Mouse (Mus musculus): Measurements from ENCODE around the gene Cutc. TPM values are rescaled to one million over a fixed set of nuclear protein-coding genes. Genes with fewer than 3 reads are reported as not detected.

Gene Cutc
- total and polyA plus RNA-seq, 3 experiments, result 8.6 to 15.0 (median 12.1) TPM

GRCm38 (mm10) chr19:43777308-43777707, 24.5 kb downstream of the Cutc start:
- 74% methylated on average over 2 of the region's 2 CpGs for WGBS
- H3K27ac ChIP-seq, result no peak overlapping the region

DNA sequence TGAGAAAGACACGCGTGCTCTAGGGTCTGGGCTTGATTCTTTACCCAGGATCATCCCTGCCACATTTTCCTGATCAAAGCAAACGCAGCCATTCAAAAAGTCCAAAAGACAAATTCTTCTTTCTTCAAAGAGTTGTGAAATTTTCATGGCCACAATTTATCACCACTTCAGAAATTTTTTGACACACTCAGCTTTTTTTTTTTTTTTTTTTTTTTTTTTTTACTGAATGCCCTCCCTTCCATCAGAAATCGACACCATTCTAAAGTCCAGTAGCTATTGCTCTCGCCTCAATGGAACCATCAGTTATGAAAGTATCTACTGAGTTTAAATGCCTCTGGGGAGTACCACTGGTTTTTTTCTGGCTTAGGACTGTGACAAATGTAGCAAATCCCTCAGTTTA, 27.6 kb downstream of the Cutc start:
- TF ChIP-seq CTCF (IDR thresholded peaks at IDR 0.05) (no peak), POLR2A (IDR thresholded peaks at IDR 0.05; ENCODE audit: insufficient read depth, low read depth, low read length) (no peak), EP300 (IDR thresholded peaks at IDR 0.05; ENCODE audit: insufficient read depth, low read depth, low read length) (no peak)
- no peak overlapping the region for H3K4me3 ChIP-seq

More at GRCm38 (mm10) chr19:43777308-43777707, 24.5 kb downstream of the Cutc start:
- Histone ChIP-seq H3K79me2 (replicated peaks; ENCODE audit: control insufficient read depth, insufficient read depth, low read length) (no peaks in the 10 kb centered on the region), H3K27me3 (ENCODE audit: control insufficient read depth, insufficient read depth, low read length) (no peaks in the 10 kb centered on the region), H3K36me3 (ENCODE audit: control insufficient read depth, insufficient read depth, low read length) (no peaks in the 10 kb centered on the region), H3K9ac (ENCODE audit: low read depth, low read length) (no peak overlapping the region), H3K4me3 (no peak overlapping the region), H3K4me1 (ENCODE audit: control insufficient read depth, insufficient read depth, low read length) (no peaks in the 10 kb centered on the region)
- TF ChIP-seq CTCF (IDR thresholded peaks at IDR 0.05), result no peak
- intact Hi-C loops (cut with DNase I), result no loop called here
- no peak for DNase-seq

GRCm38 (mm10) chr19:43781980-43782379, 29.2 kb downstream of the Cutc start, which contains the start of gene Abcc2:
Gene Abcc2 (plus strand): TSS chr19:43782192.
- no peak for DNase-seq
- intact Hi-C loops (cut with DNase I), result no loop called here

More for the DNA sequence above, 27.6 kb downstream of the Cutc start:
- WGBS, result 59% methylated on average over 5 of the region's 5 CpGs
- Histone ChIP-seq H3K27me3 (ENCODE audit: control insufficient read depth, insufficient read depth, low read length) (no peaks in the 10 kb centered on the region), H3K27ac (no peak overlapping the region), H3K9ac (ENCODE audit: low read depth, low read length) (no peak overlapping the region), H3K79me2 (replicated peaks; ENCODE audit: control insufficient read depth, insufficient read depth, low read length) (no peaks in the 10 kb centered on the region), H3K4me1 (ENCODE audit: control insufficient read depth, insufficient read depth, low read length) (no peaks in the 10 kb centered on the region), H3K36me3 (ENCODE audit: control insufficient read depth, insufficient read depth, low read length) (no peaks in the 10 kb centered on the region)
- no peak for DNase-seq
- intact Hi-C loops (cut with DNase I), result no loop called here

GRCm38 (mm10) chr19:43784761-43785160, 32.0 kb downstream of the Cutc start:
- no peak overlapping the region for H3K27ac ChIP-seq
- no peak overlapping the region for H3K4me3 ChIP-seq
- no peaks in the 10 kb centered on the region for H3K27me3 ChIP-seq (ENCODE audit: control insufficient read depth, insufficient read depth, low read length)
- H3K4me1 ChIP-seq (ENCODE audit: control insufficient read depth, insufficient read depth, low read length), result no peaks in the 10 kb centered on the region
- no peaks in the 10 kb centered on the region for H3K36me3 ChIP-seq (ENCODE audit: control insufficient read depth, insufficient read depth, low read length)
- H3K9ac ChIP-seq (ENCODE audit: low read depth, low read length), result no peak overlapping the region
- intact Hi-C loops (cut with DNase I), result no loop called here
- DNase-seq, result no peak
- no peaks in the 10 kb centered on the region for H3K79me2 ChIP-seq (replicated peaks; ENCODE audit: control insufficient read depth, insufficient read depth, low read length)
- WGBS, result 63% methylated on average over 8 of the region's 8 CpGs
- no peak for TF ChIP-seq POLR2A (IDR thresholded peaks at IDR 0.05; ENCODE audit: insufficient read depth, low read depth, low read length)
- TF ChIP-seq CTCF (IDR thresholded peaks at IDR 0.05), result no peak

More at GRCm38 (mm10) chr19:43781980-43782379, 29.2 kb downstream of the Cutc start, which contains the start of gene Abcc2:
- Histone ChIP-seq H3K27ac (no peak within 1 kb of the TSS), H3K27me3 (ENCODE audit: control insufficient read depth, insufficient read depth, low read length) (no peaks in the 10 kb centered on the region), H3K79me2 (replicated peaks; ENCODE audit: control insufficient read depth, insufficient read depth, low read length) (no peaks in the 10 kb centered on the region), H3K4me1 (ENCODE audit: control insufficient read depth, insufficient read depth, low read length) (no peaks in the 10 kb centered on the region), H3K4me3 (no peak within 1 kb of the TSS), H3K36me3 (ENCODE audit: control insufficient read depth, insufficient read depth, low read length) (no peaks in the 10 kb centered on the region), H3K9ac (ENCODE audit: low read depth, low read length) (no peak within 1 kb of the TSS)
- WGBS, result 64% methylated on average over 3 of the region's 3 CpGs
- TF ChIP-seq POLR2A (IDR thresholded peaks at IDR 0.05; ENCODE audit: insufficient read depth, low read depth, low read length) (no peak), CTCF (IDR thresholded peaks at IDR 0.05) (no peak), EP300 (IDR thresholded peaks at IDR 0.05; ENCODE audit: insufficient read depth, low read depth, low read length) (no peak)

DNA sequence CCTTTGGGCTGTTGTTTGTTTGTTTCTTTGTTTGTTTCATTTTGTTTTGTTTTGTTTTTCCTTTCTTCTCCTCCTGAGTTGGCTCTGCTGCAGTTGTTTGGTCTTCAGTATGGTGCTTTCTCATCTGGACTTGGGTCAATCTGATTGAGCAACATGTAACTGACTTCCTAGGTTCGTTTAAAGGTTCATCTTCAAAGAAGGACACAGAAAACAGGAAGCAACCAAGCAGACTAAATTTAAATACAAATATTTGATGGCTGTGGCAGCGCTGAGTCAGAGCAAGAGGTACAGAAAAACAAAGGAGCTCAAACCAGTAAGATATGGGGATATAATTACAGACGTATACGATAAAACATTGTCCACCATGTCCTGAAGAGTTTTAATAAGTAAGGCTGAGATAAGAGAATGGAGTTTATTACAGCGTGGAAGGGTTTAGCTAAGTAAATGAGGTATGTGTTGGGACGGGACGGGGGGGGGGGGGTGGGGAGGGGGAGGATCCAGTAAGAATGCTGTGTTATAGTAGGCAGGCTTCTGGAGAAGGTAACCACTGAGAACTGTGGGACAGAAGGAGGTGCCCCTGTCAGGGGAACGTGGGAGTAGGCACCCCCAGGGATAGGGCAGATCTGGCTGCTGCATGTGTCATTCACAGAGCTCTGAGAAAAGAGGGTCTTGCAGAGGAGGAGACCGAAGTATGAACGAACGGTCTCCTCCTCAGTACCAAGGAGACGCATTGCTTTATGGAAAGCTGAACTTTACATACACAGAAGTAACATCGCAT, 33.6 kb downstream of the Cutc start:
- Histone ChIP-seq H3K27me3 (ENCODE audit: control insufficient read depth, insufficient read depth, low read length) (no peaks in the 10 kb centered on the region), H3K36me3 (ENCODE audit: control insufficient read depth, insufficient read depth, low read length) (no peaks in the 10 kb centered on the region), H3K79me2 (replicated peaks; ENCODE audit: control insufficient read depth, insufficient read depth, low read length) (no peaks in the 10 kb centered on the region), H3K27ac (no peak overlapping the region), H3K4me3 (no peak overlapping the region), H3K9ac (ENCODE audit: low read depth, low read length) (no peak overlapping the region), H3K4me1 (ENCODE audit: control insufficient read depth, insufficient read depth, low read length) (no peaks in the 10 kb centered on the region)
- TF ChIP-seq POLR2A (IDR thresholded peaks at IDR 0.05; ENCODE audit: insufficient read depth, low read depth, low read length) (no peak), EP300 (IDR thresholded peaks at IDR 0.05; ENCODE audit: insufficient read depth, low read depth, low read length) (no peak), CTCF (IDR thresholded peaks at IDR 0.05) (no peak)
- intact Hi-C loops (cut with DNase I), result no loop called here
- WGBS, result 64% methylated on average over 13 of the region's 13 CpGs
- DNase-seq, result no peak

DNA sequence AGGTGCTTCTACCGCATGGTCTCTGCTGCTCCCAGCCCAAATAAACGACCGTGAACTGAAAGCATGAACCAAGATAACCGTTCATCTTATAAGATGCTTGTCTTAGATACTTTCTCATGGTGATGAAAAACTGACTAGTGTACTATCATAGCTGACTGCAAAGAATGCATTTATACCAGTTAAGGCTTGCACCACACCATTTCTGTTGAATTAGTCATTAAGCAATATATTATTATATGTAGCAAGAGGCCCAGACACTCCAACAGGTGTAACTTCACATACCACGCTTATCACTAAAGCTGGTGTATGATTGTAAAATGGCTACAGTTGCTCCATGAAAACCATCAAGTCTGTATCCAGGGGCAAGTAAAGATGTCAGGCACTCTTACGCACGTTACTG, 37.0 kb downstream of the Cutc start:
- 87% methylated on average over 7 of the region's 7 CpGs for WGBS
- intact Hi-C loops (cut with DNase I), result no loop called here
- no peak for TF ChIP-seq EP300 (IDR thresholded peaks at IDR 0.05; ENCODE audit: insufficient read depth, low read depth, low read length)
- no peak for TF ChIP-seq POLR2A (IDR thresholded peaks at IDR 0.05; ENCODE audit: insufficient read depth, low read depth, low read length)
- no peak for TF ChIP-seq CTCF (IDR thresholded peaks at IDR 0.05)
- Histone ChIP-seq H3K27ac (no peak overlapping the region), H3K79me2 (replicated peaks; ENCODE audit: control insufficient read depth, insufficient read depth, low read length) (no peaks in the 10 kb centered on the region), H3K36me3 (ENCODE audit: control insufficient read depth, insufficient read depth, low read length) (no peaks in the 10 kb centered on the region), H3K27me3 (ENCODE audit: control insufficient read depth, insufficient read depth, low read length) (no peaks in the 10 kb centered on the region), H3K4me3 (no peak overlapping the region), H3K9ac (ENCODE audit: low read depth, low read length) (no peak overlapping the region), H3K4me1 (ENCODE audit: control insufficient read depth, insufficient read depth, low read length) (no peaks in the 10 kb centered on the region)
- DNase-seq, result no peak
